Mouse (Mus musculus): ENCODE results near the gene Kcnk15. TPM values are rescaled to one million over a fixed set of nuclear protein-coding genes. Genes with fewer than 3 reads are reported as not detected.

The Kcnk15 gene
- polyA plus RNA-seq, 1 experiment from 2014 or later, result not detected

DNA sequence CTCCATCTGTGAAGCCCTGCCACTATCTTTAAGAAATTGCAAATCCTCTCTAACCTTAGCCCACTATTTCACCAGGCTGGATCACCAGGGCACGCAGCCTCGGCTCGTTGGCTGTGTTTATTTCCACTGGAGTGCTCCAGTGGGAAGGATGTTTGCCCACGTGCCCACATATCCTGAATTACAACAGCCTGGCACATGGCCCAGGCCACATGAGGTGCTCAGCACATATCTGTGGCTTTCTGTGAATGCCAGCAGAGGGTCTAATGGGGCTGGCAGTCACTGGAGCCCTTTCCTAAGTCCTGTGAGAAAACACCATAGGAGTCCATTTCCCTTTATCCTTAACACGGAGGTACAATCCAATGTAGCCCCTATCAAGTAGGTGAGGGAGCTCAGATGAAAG lies 27.0 kb upstream of the Kcnk15 start:
- WGBS, result 62% methylated on average over 5 of the region's 5 CpGs
- Histone ChIP-seq H3K27me3 (ENCODE audit: insufficient read depth, low read length) (no peaks in the 10 kb centered on the region), H3K27ac (ENCODE audit: low read length) (no peak overlapping the region)

DNA sequence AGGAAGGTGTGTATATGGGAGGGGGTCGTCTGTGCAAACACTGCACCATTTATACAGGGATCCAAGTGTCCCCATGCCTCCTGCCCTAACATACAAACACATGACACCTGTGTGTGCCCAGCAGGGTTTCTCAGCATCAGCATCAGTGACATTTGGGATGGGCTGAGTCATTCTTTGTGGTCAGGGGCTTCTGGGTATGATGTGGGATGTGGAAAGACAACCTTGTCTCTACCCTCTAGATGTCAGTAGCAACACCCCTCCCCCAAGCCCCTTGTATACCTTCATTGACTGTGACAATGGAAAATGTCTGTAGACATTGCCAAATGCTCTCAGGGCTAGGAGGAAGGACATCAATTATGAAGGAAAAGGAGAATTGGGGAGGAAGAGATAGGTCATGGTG lies 22.3 kb upstream of the Kcnk15 start:
- Histone ChIP-seq H3K27me3 (ENCODE audit: insufficient read depth, low read length) (no peaks in the 10 kb centered on the region), H3K9me3 (ENCODE audit: low read length) (no peaks in the 10 kb centered on the region), H3K27ac (ENCODE audit: low read length) (no peak overlapping the region), H3K4me2 (replicated peaks; ENCODE audit: low read depth, low read length) (no peak overlapping the region), H3K4me3 (ENCODE audit: low read length) (no peak overlapping the region), H3K36me3 (ENCODE audit: insufficient read depth, low read length) (no peaks in the 10 kb centered on the region), H3K9ac (replicated peaks; ENCODE audit: low read length) (no peak overlapping the region), H3K4me1 (ENCODE audit: insufficient read depth, low read length) (no peaks in the 10 kb centered on the region)
- no peak for ATAC-seq (ENCODE audit: low FRiP score, low TSS enrichment)
- 65% methylated on average over 1 of the region's 1 CpGs for whole genome bisulfite sequencing

More for the DNA sequence above, 27.0 kb upstream of the Kcnk15 start:
- no peak for ATAC-seq (ENCODE audit: low FRiP score, low TSS enrichment)
- Histone ChIP-seq H3K9me3 (ENCODE audit: low read length) (no peaks in the 10 kb centered on the region), H3K36me3 (ENCODE audit: insufficient read depth, low read length) (no peaks in the 10 kb centered on the region), H3K4me3 (ENCODE audit: low read length) (no peak overlapping the region), H3K4me1 (ENCODE audit: insufficient read depth, low read length) (peaks cover 9% of the 10 kb centered on the region; the same call in 1 of the 2 replicates), H3K9ac (replicated peaks; ENCODE audit: low read length) (no peak overlapping the region), H3K4me2 (replicated peaks; ENCODE audit: low read depth, low read length) (no peak overlapping the region)

DNA sequence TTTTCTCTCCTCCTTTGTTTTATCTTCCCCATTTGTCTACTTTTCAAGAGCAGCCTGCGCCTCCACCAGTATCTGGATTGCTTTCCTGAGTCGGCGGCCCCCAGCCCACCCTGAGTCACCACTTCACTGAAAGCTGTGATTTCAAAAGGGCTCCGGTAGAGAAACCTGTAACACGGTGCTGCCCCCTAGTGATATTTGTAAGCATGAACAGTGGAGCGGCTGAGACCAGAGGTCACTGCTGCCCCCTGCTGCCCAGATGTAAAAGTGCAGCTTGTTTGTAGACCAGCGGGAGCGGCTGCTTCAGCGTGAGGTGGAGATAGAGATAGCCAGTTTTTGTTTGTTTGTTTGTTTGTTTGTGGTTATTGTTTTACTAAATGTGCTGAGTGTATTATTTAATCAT lies 15.4 kb upstream of the Kcnk15 start:
- Histone ChIP-seq H3K27ac (ENCODE audit: low read length) (no peak overlapping the region), H3K27me3 (ENCODE audit: insufficient read depth, low read length) (no peaks in the 10 kb centered on the region), H3K4me1 (ENCODE audit: insufficient read depth, low read length) (no peaks in the 10 kb centered on the region), H3K4me3 (ENCODE audit: low read length) (no peak overlapping the region), H3K36me3 (ENCODE audit: insufficient read depth, low read length) (no peaks in the 10 kb centered on the region), H3K4me2 (replicated peaks; ENCODE audit: low read depth, low read length) (no peak overlapping the region), H3K9ac (replicated peaks; ENCODE audit: low read length) (no peak overlapping the region), H3K9me3 (ENCODE audit: low read length) (no peaks in the 10 kb centered on the region)
- no peak for ATAC-seq (ENCODE audit: low FRiP score, low TSS enrichment)
- WGBS, result 34% methylated on average over 9 of the region's 9 CpGs

DNA sequence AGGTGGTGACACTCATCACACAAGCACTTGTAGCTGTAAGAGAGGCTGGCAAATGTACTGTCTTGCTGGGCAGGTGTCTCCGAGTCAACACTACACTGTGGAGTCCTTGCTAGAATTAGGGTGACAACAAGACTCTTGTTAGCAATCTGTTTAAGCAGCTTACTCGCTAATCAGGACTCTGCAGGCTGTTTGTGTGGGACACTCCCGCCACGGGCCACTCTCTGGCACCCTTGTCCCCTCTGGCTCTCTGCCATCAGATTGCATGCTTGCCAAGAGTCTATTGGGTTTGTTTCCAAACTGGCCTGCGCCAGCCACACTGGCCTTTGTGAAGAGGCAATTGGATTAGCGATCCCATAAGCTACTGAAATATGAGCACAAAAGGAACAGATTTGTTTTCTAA lies 13.9 kb upstream of the Kcnk15 start:
- H3K27me3 ChIP-seq (ENCODE audit: insufficient read depth, low read length), result no peaks in the 10 kb centered on the region
- no peaks in the 10 kb centered on the region for H3K4me1 ChIP-seq (ENCODE audit: insufficient read depth, low read length)
- WGBS, result 68% methylated on average over 6 of the region's 6 CpGs
- H3K9me3 ChIP-seq (ENCODE audit: low read length), result no peaks in the 10 kb centered on the region
- no peak for ATAC-seq (ENCODE audit: low FRiP score, low TSS enrichment)
- H3K36me3 ChIP-seq (ENCODE audit: insufficient read depth, low read length), result no peaks in the 10 kb centered on the region
- H3K4me3 ChIP-seq (ENCODE audit: low read length), result no peak overlapping the region
- no peak overlapping the region for H3K27ac ChIP-seq (ENCODE audit: low read length)
- no peak overlapping the region for H3K9ac ChIP-seq (replicated peaks; ENCODE audit: low read length)
- no peak overlapping the region for H3K4me2 ChIP-seq (replicated peaks; ENCODE audit: low read depth, low read length)

DNA sequence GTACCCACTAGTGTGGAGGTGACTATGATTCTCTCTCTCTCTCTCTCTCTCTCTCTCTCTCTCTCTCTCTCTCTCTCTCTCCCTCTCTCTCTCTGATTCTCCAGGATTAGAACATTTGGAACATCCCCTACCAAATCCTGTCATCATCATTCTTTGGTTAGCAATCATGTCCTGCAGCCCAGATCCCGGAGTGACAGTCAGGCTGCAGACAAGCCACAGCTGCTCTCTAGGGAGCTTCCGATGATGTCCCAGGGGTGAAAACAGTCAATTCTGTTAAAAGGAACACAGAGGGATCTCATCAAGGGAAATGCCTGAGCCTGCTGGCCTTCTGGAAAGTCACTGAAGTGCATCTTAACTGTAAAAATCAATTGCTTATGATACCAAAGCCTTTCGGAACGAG lies 11.4 kb upstream of the Kcnk15 start:
- no peak overlapping the region for H3K4me3 ChIP-seq (ENCODE audit: low read length)
- no peaks in the 10 kb centered on the region for H3K36me3 ChIP-seq (ENCODE audit: insufficient read depth, low read length)
- 56% methylated on average over 4 of the region's 4 CpGs for WGBS
- H3K27me3 ChIP-seq (ENCODE audit: insufficient read depth, low read length), result no peaks in the 10 kb centered on the region
- H3K9ac ChIP-seq (replicated peaks; ENCODE audit: low read length), result no peak overlapping the region
- no peak overlapping the region for H3K4me2 ChIP-seq (replicated peaks; ENCODE audit: low read depth, low read length)
- no peak overlapping the region for H3K27ac ChIP-seq (ENCODE audit: low read length)
- no peak for ATAC-seq (ENCODE audit: low FRiP score, low TSS enrichment)
- no peaks in the 10 kb centered on the region for H3K4me1 ChIP-seq (ENCODE audit: insufficient read depth, low read length)
- H3K9me3 ChIP-seq (ENCODE audit: low read length), result no peaks in the 10 kb centered on the region

DNA sequence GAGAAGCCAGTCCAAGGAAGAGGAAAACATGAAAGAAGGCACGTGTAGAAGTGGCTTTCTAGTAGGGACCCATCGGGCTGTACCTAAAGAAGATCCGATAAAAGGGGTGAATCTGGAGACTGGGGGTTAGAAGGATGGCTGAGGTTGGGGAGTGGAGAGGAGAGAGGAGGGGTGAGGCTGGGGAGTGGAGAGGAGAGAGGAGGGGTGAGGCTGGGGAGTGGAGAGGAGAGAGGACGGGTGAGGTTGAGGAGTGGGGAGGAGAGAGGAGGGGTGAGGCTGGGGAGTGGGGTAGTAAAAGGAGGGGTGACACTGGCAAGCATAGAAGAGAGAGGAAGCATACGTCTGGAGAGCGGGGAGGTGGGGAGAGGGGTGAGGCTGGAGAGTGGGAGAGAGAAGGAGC lies 3.8 kb downstream of the Kcnk15 start:
- Histone ChIP-seq H3K9me3 (ENCODE audit: low read length) (no peaks in the 10 kb centered on the region), H3K27ac (ENCODE audit: low read length) (no peak overlapping the region), H3K36me3 (ENCODE audit: insufficient read depth, low read length) (no peaks in the 10 kb centered on the region), H3K4me3 (ENCODE audit: low read length) (no peak overlapping the region), H3K4me2 (replicated peaks; ENCODE audit: low read depth, low read length) (no peak overlapping the region), H3K9ac (replicated peaks; ENCODE audit: low read length) (no peak overlapping the region), H3K4me1 (ENCODE audit: insufficient read depth, low read length) (0 out of 2 replicates have a peak, but pooled peaks cover 4% of the 10 kb centered on the region), H3K27me3 (ENCODE audit: insufficient read depth, low read length) (peaks cover 61% of the 10 kb centered on the region)
- ATAC-seq (ENCODE audit: low FRiP score, low TSS enrichment), result 0 out of 2 replicates have a peak, but pooled peaks have one; percentile 37
- 86% methylated on average over 6 of the region's 6 CpGs for WGBS

DNA sequence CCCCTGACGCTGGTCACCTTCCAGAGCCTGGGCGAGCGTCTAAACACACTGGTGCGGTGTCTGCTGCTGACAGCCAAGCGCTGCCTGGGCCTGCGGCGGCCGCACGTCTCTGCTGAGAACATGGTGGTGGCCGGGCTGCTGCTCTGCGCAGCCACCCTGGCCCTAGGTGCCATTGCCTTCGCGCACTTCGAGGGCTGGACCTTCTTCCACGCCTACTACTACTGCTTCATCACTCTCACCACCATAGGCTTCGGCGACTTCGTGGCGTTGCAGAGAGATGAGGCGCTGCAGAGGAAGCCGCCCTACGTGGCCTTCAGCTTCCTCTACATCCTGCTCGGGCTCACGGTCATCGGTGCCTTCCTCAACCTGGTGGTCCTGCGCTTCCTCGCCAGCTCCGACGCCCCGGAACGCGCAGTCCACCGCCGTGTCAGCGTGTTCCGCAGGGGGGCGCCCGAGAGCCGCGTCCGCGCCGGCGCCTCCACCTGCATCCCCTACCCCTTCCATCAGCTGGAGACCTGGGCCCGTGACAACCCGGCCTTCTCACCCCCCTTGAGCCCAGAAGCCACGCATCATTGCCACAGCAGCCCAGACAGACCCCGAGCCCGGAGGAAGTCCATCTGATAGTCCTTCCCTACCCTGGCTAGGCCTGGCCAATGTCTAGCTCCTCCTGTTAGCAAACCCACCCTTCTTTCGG lies 5.0 kb downstream of the Kcnk15 start:
- WGBS, result 11% methylated on average over 50 of the region's 50 CpGs
- Histone ChIP-seq H3K36me3 (ENCODE audit: insufficient read depth, low read length) (no peaks in the 10 kb centered on the region), H3K27me3 (ENCODE audit: insufficient read depth, low read length) (peaks cover 52% of the 10 kb centered on the region), H3K9ac (replicated peaks; ENCODE audit: low read length) (no peak overlapping the region), H3K4me1 (ENCODE audit: insufficient read depth, low read length) (0 out of 2 replicates have a peak, but pooled peaks cover 4% of the 10 kb centered on the region), H3K9me3 (ENCODE audit: low read length) (no peaks in the 10 kb centered on the region), H3K4me3 (ENCODE audit: low read length) (no peak overlapping the region), H3K27ac (ENCODE audit: low read length) (no peak overlapping the region), H3K4me2 (replicated peaks; ENCODE audit: low read depth, low read length) (peak overlapping the region; percentile 40)
- peak; percentile 70 for ATAC-seq (ENCODE audit: low FRiP score, low TSS enrichment)

DNA sequence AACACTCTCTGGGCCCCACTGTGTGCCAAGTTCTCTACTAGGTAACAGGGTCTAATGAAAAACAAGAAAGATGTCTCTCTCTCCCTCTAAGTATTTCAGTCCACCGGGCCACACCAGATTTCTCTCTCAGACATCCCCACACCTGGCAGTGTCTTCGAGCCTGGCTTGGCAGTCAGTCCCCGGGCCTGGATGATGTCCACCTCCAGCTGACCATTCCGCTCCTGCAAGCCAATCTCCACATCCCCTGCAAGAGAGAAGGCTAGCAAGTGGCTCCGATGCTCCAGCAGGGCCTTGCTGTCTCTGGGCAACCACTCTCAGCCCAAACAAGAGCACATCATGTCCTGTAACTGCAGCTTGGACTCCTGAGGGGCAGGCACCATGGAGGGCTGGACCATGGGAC lies 11.9 kb downstream of the Kcnk15 start:
- Histone ChIP-seq H3K27me3 (ENCODE audit: insufficient read depth, low read length) (no peaks in the 10 kb centered on the region), H3K9me3 (ENCODE audit: low read length) (no peaks in the 10 kb centered on the region), H3K4me1 (ENCODE audit: insufficient read depth, low read length) (no peaks in the 10 kb centered on the region), H3K4me3 (ENCODE audit: low read length) (no peak overlapping the region), H3K9ac (replicated peaks; ENCODE audit: low read length) (no peak overlapping the region), H3K4me2 (replicated peaks; ENCODE audit: low read depth, low read length) (no peak overlapping the region), H3K36me3 (ENCODE audit: insufficient read depth, low read length) (no peaks in the 10 kb centered on the region), H3K27ac (ENCODE audit: low read length) (no peak overlapping the region)
- ATAC-seq (ENCODE audit: low FRiP score, low TSS enrichment), result no peak
- WGBS, result 96% methylated on average over 5 of the region's 5 CpGs

DNA sequence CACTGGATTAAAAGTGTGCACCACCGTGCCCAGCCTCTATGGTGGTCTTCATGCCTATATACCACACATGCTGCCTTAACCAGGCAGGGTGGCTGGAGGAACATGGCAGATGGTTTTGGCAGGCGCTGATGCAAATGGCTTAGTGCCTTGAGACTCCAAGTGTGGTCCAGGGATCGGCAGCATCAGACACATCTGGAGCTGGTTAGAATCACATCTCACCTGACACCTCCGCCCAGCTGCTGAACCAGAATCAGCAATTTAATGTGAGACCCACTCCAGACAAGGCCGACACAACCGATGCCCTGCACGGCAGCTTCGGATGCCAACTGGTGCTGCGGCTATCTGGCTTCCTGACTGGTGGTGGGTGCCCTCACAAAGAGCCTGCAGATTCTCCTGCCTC lies 12.6 kb downstream of the Kcnk15 start:
- Histone ChIP-seq H3K9me3 (ENCODE audit: low read length) (no peaks in the 10 kb centered on the region), H3K36me3 (ENCODE audit: insufficient read depth, low read length) (no peaks in the 10 kb centered on the region), H3K4me1 (ENCODE audit: insufficient read depth, low read length) (no peaks in the 10 kb centered on the region), H3K9ac (replicated peaks; ENCODE audit: low read length) (no peak overlapping the region), H3K27ac (ENCODE audit: low read length) (no peak overlapping the region), H3K27me3 (ENCODE audit: insufficient read depth, low read length) (no peaks in the 10 kb centered on the region), H3K4me2 (replicated peaks; ENCODE audit: low read depth, low read length) (no peak overlapping the region), H3K4me3 (ENCODE audit: low read length) (no peak overlapping the region)
- WGBS, result 82% methylated on average over 9 of the region's 9 CpGs
- ATAC-seq (ENCODE audit: low FRiP score, low TSS enrichment), result no peak

DNA sequence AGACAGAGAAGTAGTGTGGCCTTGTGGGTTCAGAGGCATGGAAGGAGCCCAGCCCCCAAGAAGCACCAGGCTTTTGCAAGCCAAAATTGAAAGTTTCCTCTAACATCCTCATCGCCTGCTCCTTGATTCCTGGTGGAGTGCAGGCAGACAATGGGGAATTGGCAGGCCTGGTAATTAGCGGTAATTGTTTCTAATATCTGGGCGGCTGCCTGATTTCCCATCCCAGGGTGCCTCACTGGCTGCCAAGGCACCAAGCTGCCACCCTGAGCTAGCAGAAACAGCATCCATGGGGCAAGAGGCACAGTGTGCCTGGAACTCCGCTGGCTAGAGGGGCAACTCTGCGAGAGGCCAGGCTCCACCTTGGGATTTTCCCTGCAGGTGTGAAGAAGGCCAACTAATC lies 16.3 kb downstream of the Kcnk15 start:
- no peak overlapping the region for H3K4me3 ChIP-seq (ENCODE audit: low read length)
- H3K4me2 ChIP-seq (replicated peaks; ENCODE audit: low read depth, low read length), result no peak overlapping the region
- 51% methylated on average over 5 of the region's 5 CpGs for WGBS
- H3K9me3 ChIP-seq (ENCODE audit: low read length), result no peaks in the 10 kb centered on the region
- H3K9ac ChIP-seq (replicated peaks; ENCODE audit: low read length), result no peak overlapping the region
- no peaks in the 10 kb centered on the region for H3K4me1 ChIP-seq (ENCODE audit: insufficient read depth, low read length)
- no peaks in the 10 kb centered on the region for H3K27me3 ChIP-seq (ENCODE audit: insufficient read depth, low read length)
- H3K27ac ChIP-seq (ENCODE audit: low read length), result no peak overlapping the region
- no peak for ATAC-seq (ENCODE audit: low FRiP score, low TSS enrichment)
- H3K36me3 ChIP-seq (ENCODE audit: insufficient read depth, low read length), result no peaks in the 10 kb centered on the region
